Mouse (Mus musculus): ENCODE results near the gene Grm7. TPM values are rescaled to one million over a fixed set of nuclear protein-coding genes. Genes with fewer than 3 reads are reported as not detected.

Grm7 gene
- polyA plus RNA-seq, 1 experiment from 2014 or later = 3.2 TPM

GRCm38 (mm10) chr6:111584851-111585250, 939.5 kb downstream of the Grm7 start:
- no peak overlapping the region for H3K4me2 ChIP-seq (ENCODE audit: low read depth, low read length)
- no peak overlapping the region for H3K27ac ChIP-seq (replicated peaks; ENCODE audit: low read depth, low read length)
- H3K4me1 ChIP-seq (ENCODE audit: control insufficient read depth, insufficient read depth, low read length) = no peaks in the 10 kb centered on the region
- no peak overlapping the region for H3K9ac ChIP-seq (ENCODE audit: low read depth, low read length)
- no peak for ATAC-seq (ENCODE audit: low read depth)
- no peaks in the 10 kb centered on the region for H3K36me3 ChIP-seq (ENCODE audit: control insufficient read depth, insufficient read depth, low read length)
- H3K27me3 ChIP-seq (replicated peaks; ENCODE audit: control insufficient read depth, insufficient read depth, low read length) = no peaks in the 10 kb centered on the region
- no peak overlapping the region for H3K4me3 ChIP-seq (ENCODE audit: low read depth, low read length)
- peak; percentile 61 for DNase-seq (ENCODE audit: low spot score)
- H3K9me3 ChIP-seq (ENCODE audit: control insufficient read depth, low read length) = no peaks in the 10 kb centered on the region
- 59% methylated on average over 2 of the region's 2 CpGs for WGBS

- Histone ChIP-seq H3K4me3 (ENCODE audit: low read depth, low read length) (no peak overlapping the region), H3K36me3 (ENCODE audit: control insufficient read depth, insufficient read depth, low read length) (no peaks in the 10 kb centered on the region), H3K27me3 (replicated peaks; ENCODE audit: control insufficient read depth, insufficient read depth, low read length) (no peaks in the 10 kb centered on the region), H3K4me1 (ENCODE audit: control insufficient read depth, insufficient read depth, low read length) (no peaks in the 10 kb centered on the region), H3K9ac (ENCODE audit: low read depth, low read length) (no peak overlapping the region), H3K27ac (replicated peaks; ENCODE audit: low read depth, low read length) (no peak overlapping the region), H3K4me2 (ENCODE audit: low read depth, low read length) (no peak overlapping the region), H3K9me3 (ENCODE audit: control insufficient read depth, low read length) (no peaks in the 10 kb centered on the region)
- no peak for ATAC-seq (ENCODE audit: low read depth)
- DNase-seq (ENCODE audit: low spot score) = no peak
- 88% methylated on average over 3 of the region's 3 CpGs for WGBS
Measured at GRCm38 (mm10) chr6:111587572-111587971, 942.2 kb downstream of the Grm7 start.

DNA sequence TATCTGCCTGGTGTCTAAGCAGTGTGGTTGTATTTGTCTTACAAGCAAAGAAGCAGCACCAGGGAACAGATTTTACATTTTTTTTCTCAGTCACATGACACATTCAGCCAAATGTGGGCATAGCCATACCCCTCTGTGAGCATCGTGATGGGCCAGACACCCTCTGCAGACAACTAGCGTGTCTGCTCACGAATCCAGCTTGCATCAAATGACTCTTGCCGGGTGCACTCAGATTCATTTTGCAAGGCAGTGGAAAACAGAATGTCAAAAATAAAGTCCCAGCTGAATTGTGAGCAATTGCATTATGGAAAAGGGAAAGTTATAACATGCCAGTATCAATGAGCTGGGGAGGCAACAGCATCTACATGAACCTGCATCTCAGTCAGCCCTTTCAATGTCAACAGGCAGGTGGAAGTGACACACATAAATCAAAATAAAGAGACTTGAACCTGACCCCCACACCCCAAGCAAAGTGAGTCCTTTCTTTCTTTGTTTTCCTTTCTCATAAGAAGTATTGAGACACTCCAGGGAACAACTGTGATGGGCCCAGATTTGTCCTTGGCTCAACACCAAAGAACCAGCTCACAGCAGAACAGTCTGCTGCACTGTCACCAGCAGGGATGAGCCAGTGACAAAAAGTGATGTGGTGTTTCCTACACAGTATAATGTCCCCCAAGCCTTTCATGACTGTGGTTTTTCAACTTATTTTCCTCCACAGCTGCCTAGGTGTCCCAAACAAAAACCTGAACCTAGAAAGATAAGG, 956.7 kb downstream of the Grm7 start:
- H3K4me3 ChIP-seq (ENCODE audit: low read depth, low read length) = no peak overlapping the region
- H3K9me3 ChIP-seq (ENCODE audit: control insufficient read depth, low read length) = no peaks in the 10 kb centered on the region
- ATAC-seq (ENCODE audit: low read depth) (no peak), DNase-seq (ENCODE audit: low spot score) (no peak)
- no peaks in the 10 kb centered on the region for H3K36me3 ChIP-seq (ENCODE audit: control insufficient read depth, insufficient read depth, low read length)
- H3K4me1 ChIP-seq (ENCODE audit: control insufficient read depth, insufficient read depth, low read length) = no peaks in the 10 kb centered on the region
- no peak overlapping the region for H3K27ac ChIP-seq (replicated peaks; ENCODE audit: low read depth, low read length)
- H3K27me3 ChIP-seq (replicated peaks; ENCODE audit: control insufficient read depth, insufficient read depth, low read length) = no peaks in the 10 kb centered on the region
- H3K4me2 ChIP-seq (ENCODE audit: low read depth, low read length) = no peak overlapping the region
- WGBS = 79% methylated on average over 4 of the region's 4 CpGs
- H3K9ac ChIP-seq (ENCODE audit: low read depth, low read length) = no peak overlapping the region

DNA sequence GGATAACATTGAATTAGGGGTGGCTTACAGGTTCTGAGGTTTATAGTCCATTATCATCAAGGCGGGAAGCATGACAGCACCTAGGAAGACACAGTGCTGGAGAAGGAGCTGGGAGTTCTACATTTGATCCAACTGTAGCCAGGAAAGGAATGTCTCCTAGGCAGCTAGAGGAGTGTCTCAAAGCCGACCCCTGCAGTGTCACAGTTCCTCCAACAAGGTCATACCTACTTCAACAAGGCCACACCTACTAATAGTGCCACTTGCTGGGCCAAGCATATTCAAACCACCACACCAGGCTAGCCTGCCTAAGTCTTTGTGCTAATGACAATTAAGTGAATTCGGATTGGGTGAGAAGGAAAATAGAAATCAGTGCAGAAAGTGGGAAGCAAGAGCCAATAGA, 965.0 kb downstream of the Grm7 start:
- ATAC-seq (ENCODE audit: low read depth) = no peak
- no peak overlapping the region for H3K27ac ChIP-seq (replicated peaks; ENCODE audit: low read depth, low read length)
- H3K9ac ChIP-seq (ENCODE audit: low read depth, low read length) = no peak overlapping the region
- no peaks in the 10 kb centered on the region for H3K4me1 ChIP-seq (ENCODE audit: control insufficient read depth, insufficient read depth, low read length)
- no peaks in the 10 kb centered on the region for H3K36me3 ChIP-seq (ENCODE audit: control insufficient read depth, insufficient read depth, low read length)
- H3K4me3 ChIP-seq (ENCODE audit: low read depth, low read length) = no peak overlapping the region
- no peaks in the 10 kb centered on the region for H3K27me3 ChIP-seq (replicated peaks; ENCODE audit: control insufficient read depth, insufficient read depth, low read length)
- WGBS = 84% methylated on average over 3 of the region's 3 CpGs
- no peak for DNase-seq (ENCODE audit: low spot score)
- H3K9me3 ChIP-seq (ENCODE audit: control insufficient read depth, low read length) = no peaks in the 10 kb centered on the region
- no peak overlapping the region for H3K4me2 ChIP-seq (ENCODE audit: low read depth, low read length)

- no peak for ATAC-seq (ENCODE audit: low read depth)
- Histone ChIP-seq H3K36me3 (ENCODE audit: control insufficient read depth, insufficient read depth, low read length) (no peaks in the 10 kb centered on the region), H3K4me1 (ENCODE audit: control insufficient read depth, insufficient read depth, low read length) (no peaks in the 10 kb centered on the region), H3K27me3 (replicated peaks; ENCODE audit: control insufficient read depth, insufficient read depth, low read length) (no peaks in the 10 kb centered on the region), H3K4me3 (ENCODE audit: low read depth, low read length) (no peak overlapping the region), H3K9me3 (ENCODE audit: control insufficient read depth, low read length) (no peaks in the 10 kb centered on the region), H3K4me2 (ENCODE audit: low read depth, low read length) (no peak overlapping the region), H3K27ac (replicated peaks; ENCODE audit: low read depth, low read length) (no peak overlapping the region), H3K9ac (ENCODE audit: low read depth, low read length) (no peak overlapping the region)
- DNase-seq (ENCODE audit: low spot score) = peak; percentile 14
Measured at GRCm38 (mm10) chr6:111613834-111614233, 968.5 kb downstream of the Grm7 start.
